Mouse (Mus musculus): Measurements from ENCODE around the gene Gcnt1.

Gcnt1 gene

GRCm38 (mm10) chr19:17372701-17373100 lies at the start of gene Gcnt1:
TSS of gene Gcnt1 (minus strand) at chr19:17372844.
- DNase-seq (ENCODE audit: extremely low read depth, low read depth) = no peak

DNA sequence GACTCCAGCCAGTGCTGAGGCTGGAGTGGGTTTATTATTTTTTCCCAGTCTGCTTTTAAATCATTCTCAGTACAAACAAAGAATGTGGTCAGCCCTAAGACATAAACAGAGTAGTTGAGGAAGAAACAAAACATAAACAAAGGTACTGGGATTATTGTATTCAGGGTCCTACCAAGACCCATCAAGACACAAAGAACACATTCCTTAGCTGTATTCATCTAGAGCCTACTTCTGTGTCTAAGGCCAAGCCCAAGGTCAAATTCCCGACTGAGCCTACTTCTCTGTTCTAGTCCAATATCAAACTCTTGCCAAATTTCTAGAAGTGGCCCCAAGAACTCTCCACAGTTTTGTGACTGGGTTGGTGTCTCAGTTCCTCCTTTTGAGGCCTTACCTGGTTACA lies 45.2 kb upstream of the Gcnt1 start:
- DNase-seq (ENCODE audit: extremely low read depth, low read depth) = no peak

GRCm38 (mm10) chr19:17412915-17413459 lies 40.3 kb upstream of the Gcnt1 start:
- DNase-seq (ENCODE audit: extremely low read depth, low read depth) = no peak

DNA sequence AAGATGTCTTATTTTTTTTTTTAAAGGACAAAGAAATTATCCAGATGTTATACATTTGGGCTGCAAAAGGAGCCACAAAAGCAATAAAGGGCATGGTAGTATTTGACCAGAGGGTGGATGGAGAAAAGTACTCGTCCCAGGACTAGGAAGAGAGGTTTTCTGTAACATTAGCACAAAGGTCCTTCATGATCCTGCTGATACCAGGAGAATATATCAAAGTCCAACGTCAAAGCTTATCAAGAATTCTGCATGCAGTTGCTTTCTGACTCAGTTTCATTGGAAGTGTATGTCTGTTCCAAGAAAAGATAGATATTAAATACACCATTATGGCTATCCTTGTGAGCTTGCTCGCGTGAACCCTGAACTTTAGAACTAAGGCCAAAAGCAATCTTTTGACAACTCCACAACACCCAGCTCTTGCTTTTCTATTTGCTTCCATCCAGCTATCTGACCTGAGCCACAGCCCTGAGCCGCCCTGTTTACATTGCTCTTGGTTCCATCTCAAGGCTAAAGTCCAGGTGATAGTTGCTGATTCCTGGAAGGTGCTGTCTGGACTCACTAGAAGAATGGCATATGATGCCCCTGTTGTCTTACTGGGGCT lies 37.9 kb upstream of the Gcnt1 start:
- no peak for DNase-seq (ENCODE audit: extremely low read depth, low read depth)

- no peak for DNase-seq (ENCODE audit: extremely low read depth, low read depth)
Observed at GRCm38 (mm10) chr19:17409351-17409750, 36.7 kb upstream of the Gcnt1 start.

GRCm38 (mm10) chr19:17408591-17408990 lies 35.9 kb upstream of the Gcnt1 start:
- no peak for DNase-seq (ENCODE audit: extremely low read depth, low read depth)

- no peak for DNase-seq (ENCODE audit: extremely low read depth, low read depth)
Observed at GRCm38 (mm10) chr19:17406823-17407222, 34.2 kb upstream of the Gcnt1 start.

DNA sequence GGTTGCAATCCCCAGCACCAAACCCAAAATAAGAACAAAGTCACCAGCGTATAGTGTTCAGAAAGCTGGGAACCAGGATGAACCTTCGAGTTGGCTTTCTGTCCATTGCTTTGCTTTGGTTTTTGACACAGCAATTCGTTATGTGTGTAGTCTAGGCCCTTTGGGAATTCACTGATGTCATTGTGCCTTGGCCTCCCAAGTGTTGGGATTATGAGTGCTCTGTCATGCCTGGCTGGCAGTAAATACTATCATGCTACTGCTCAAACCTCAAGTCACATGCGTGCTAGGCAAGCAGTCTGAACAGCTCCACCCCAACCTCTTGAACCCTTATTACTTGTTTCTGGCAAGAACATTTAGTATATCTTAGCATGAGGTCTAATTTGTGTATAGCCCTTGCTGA lies 30.5 kb upstream of the Gcnt1 start:
- DNase-seq (ENCODE audit: extremely low read depth, low read depth) = no peak

- DNase-seq (ENCODE audit: extremely low read depth, low read depth) = no peak
Observed at GRCm38 (mm10) chr19:17400571-17400970, 27.9 kb upstream of the Gcnt1 start.

DNA sequence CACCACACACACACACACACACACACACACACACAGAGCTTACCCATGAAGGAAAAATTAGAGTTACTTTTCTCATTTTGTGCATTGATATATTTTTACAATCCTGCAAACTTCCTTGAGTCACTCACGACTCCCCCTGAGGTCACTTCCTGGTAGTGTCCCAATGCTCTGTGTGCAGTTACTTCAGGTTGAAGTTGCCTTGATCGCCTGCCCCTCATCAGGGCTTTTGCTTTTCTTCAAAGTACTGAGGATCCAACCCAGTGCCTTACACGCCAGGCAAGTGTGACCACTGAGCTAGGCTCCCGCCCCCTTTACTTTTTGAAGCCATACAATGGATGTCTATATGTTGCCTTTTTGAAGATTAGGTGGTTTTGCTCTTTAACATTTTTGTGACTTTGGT lies 27.3 kb upstream of the Gcnt1 start:
- no peak for DNase-seq (ENCODE audit: extremely low read depth, low read depth)

- no peak for DNase-seq (ENCODE audit: extremely low read depth, low read depth)
Observed at GRCm38 (mm10) chr19:17397922-17398321, 25.3 kb upstream of the Gcnt1 start.

GRCm38 (mm10) chr19:17396802-17397201 lies 24.2 kb upstream of the Gcnt1 start:
- peak; percentile 33 for DNase-seq (ENCODE audit: extremely low read depth, low read depth)

GRCm38 (mm10) chr19:17393841-17394591 lies 21.4 kb upstream of the Gcnt1 start, which contains the start of gene Rfk:
TSS of gene Rfk (plus strand) at chr19:17394043.
- peak; percentile 72 for DNase-seq (ENCODE audit: extremely low read depth, low read depth)

DNA sequence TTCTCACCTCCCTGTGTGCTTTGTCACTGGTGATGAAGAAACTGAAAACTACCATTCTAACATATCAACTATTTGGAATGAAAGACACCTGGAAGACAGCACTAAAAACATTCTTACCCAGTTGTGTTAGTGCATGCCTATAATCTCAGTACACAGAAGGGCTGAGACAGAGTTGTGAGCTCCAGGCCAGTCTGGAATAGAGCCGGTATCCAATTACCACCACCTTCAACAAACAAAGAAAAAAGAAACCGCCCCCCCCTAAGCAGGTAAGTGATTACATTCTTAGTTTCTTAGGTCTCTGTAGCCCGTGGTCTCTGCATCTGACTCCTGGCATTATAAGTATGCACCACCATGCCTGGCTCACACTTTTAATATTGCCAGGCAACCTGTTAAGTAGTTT lies 20.2 kb upstream of the Gcnt1 start:
- no peak for DNase-seq (ENCODE audit: extremely low read depth, low read depth)

- DNase-seq (ENCODE audit: extremely low read depth, low read depth) = peak; percentile 18
Observed at GRCm38 (mm10) chr19:17388404-17388803, 15.8 kb upstream of the Gcnt1 start.

GRCm38 (mm10) chr19:17386424-17386823 lies 13.8 kb upstream of the Gcnt1 start:
- DNase-seq (ENCODE audit: extremely low read depth, low read depth) = no peak

GRCm38 (mm10) chr19:17385426-17385825 lies 12.8 kb upstream of the Gcnt1 start:
- no peak for DNase-seq (ENCODE audit: extremely low read depth, low read depth)

- DNase-seq (ENCODE audit: extremely low read depth, low read depth) = no peak
Observed at GRCm38 (mm10) chr19:17385022-17385421, 12.4 kb upstream of the Gcnt1 start.

DNA sequence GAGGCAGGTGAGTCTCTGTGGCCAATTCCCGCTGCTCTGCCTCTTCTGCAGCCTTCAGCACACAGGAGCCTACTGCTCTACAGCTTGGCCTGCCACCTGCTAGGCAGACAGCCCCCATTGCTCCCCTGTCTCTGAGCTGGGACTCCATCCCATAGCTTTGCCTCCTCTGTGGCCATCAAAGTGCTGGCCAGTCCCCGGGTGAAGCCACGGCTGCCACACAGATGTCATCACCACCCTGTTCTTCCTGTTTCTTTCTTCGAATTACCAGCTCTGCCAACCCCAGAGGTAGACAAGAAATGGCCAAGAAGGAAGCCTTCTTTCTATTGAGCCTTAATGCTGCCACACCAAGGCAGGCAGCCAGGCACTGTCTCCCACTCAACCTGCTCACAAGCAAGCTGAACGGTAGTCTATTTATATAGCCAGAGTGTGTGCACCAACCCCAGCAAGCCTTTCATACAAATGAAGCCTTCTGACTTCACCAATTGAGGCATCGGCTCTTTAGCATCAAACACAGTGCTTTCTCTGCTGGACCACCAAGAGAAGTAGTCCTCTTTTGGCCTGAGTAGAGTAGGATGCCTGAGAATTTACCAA lies 10.3 kb upstream of the Gcnt1 start:
- DNase-seq (ENCODE audit: extremely low read depth, low read depth) = no peak

DNA sequence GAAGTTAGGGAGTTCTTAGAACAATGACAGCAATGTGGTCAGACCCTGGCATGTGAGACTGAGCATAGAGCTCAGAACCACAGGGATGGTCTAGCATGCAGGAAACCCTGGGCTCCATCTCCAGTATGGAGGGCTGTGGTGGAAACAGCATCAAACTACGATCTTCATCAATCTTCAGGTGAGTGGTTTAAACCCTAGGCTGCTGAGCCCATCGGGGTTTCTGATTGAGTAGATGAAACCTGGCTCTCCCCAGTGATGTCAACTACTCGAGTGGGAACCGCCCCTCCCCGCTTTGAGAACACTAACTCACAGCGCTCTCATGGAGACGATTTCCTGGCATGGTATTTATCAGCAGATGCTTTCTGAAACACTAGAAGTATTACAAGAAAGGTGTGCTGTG lies 7.9 kb upstream of the Gcnt1 start:
- DNase-seq (ENCODE audit: extremely low read depth, low read depth) = no peak

- DNase-seq (ENCODE audit: extremely low read depth, low read depth) = no peak
Observed at GRCm38 (mm10) chr19:17378845-17379244, 6.2 kb upstream of the Gcnt1 start.

DNA sequence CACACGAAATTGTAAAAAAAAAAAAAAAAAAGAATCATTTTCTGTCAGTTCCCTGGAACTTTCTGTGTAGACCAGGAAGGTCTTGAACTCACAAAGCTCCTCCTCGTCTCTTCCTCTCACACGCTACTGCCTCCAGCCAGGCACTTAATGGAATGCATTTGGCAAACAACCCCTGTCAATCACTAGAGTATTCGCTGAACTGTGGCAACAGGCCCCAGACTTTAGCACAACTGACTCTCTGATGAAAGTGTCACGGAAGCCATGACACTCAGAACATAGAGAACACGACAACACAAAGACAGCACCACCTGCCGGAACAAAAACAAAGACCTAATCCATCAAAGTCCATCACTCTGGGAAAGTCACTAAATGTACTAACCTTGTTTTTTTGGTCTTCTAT lies 3.1 kb downstream of the Gcnt1 start:
- DNase-seq (ENCODE audit: extremely low read depth, low read depth) = no peak

Measured in MEL-GATA-1-ER (cell line).